ENCODE assay signal across 16 mouse cellular contexts in the genomic region with DNA sequence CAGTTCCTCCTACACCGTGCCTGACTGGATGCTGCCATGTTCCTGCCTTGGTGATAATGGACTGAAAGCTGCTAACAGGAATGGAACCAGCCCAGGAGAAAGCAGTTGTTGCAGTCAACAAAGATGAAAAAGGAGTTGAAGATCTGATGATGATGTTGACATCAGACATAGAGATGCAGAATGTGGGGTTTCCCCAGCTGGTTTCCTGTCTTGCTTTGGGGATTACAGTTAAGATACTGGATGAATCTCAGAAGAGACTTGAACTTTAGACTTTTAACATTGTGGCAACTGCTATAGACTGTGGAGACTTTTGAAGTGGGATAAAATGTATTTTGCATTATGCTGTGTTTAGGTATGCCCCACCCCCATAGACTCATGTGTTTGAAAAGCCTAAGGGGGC.
"Had no signal": no experiment of that assay in that cellular context is flagged by ENCODE, and none has a peak within 500 bp of the region (broad histone marks: within the 10 kb centered on the region; RNA-seq: fewer than 3 reads in every experiment).

No protein-coding gene starts in this region.

- H3K9me3 ChIP-seq: midbrain, embryonic 10.5 days; midbrain, embryonic 13.5 days; midbrain, embryonic 15.5 days; neural tube, embryonic 13.5 days; neural tube, embryonic 15.5 days; stomach, embryonic 15.5 days had no signal

- H3K4me1 ChIP-seq: midbrain, embryonic 10.5 days; midbrain, embryonic 13.5 days; midbrain, embryonic 15.5 days; neural tube, embryonic 13.5 days; neural tube, embryonic 15.5 days; stomach, embryonic 15.5 days had no signal

- ATAC-seq: midbrain, embryonic 13.5 days; midbrain, embryonic 15.5 days had no signal

- H3K9ac ChIP-seq: lung, embryonic 14.5 days; midbrain, embryonic 13.5 days; midbrain, embryonic 15.5 days; neural tube, embryonic 13.5 days; neural tube, embryonic 15.5 days; stomach, embryonic 15.5 days had no signal

- H3K36me3 ChIP-seq: midbrain, embryonic 15.5 days; neural tube, embryonic 15.5 days; stomach, embryonic 15.5 days had no signal

- H3K4me2 ChIP-seq: lung, embryonic 14.5 days; midbrain, embryonic 13.5 days; midbrain, embryonic 15.5 days; neural tube, embryonic 13.5 days; neural tube, embryonic 15.5 days; stomach, embryonic 15.5 days had no signal

- H3K27ac ChIP-seq: midbrain, embryonic 10.5 days; midbrain, embryonic 13.5 days; midbrain, embryonic 15.5 days; neural tube, embryonic 13.5 days; neural tube, embryonic 15.5 days; stomach, embryonic 15.5 days; stomach, postnatal 0 days had no signal

- DNase-seq: lung, adult 18-20 months; lung, embryonic 14.5 days; lung, postnatal 10 days; lung, postnatal 4 days; retina, postnatal 1 day; right cerebral cortex, adult 18-20 months; right cerebral cortex, postnatal 14 days; thymus, adult 2 months; thymus, postnatal 36 days had no signal

- H3K4me3 ChIP-seq: midbrain, embryonic 10.5 days; midbrain, embryonic 13.5 days; midbrain, embryonic 15.5 days; neural tube, embryonic 13.5 days; neural tube, embryonic 15.5 days; stomach, embryonic 15.5 days had no signal

- H3K27me3 ChIP-seq: midbrain, embryonic 13.5 days; neural tube, embryonic 15.5 days; stomach, embryonic 15.5 days had no signal
